Mouse (Mus musculus) MEL (cell line): ENCODE measurements around the gene Ehmt2.

Source experiments
- CHD1 ChIP-seq: IDR thresholded peaks from 2 replicates; pipeline ENCODE4 v1.6.1; 2012; ENCODE audit warnings: low read depth, mild to moderate bottlenecking, inconsistent platforms, low read length, improper control_type of control experiment
- CTCF ChIP-seq, 3 experiments: IDR thresholded peaks in 2 of 3; conservative IDR thresholded peaks in 1 of 3; 2 replicates each; pipeline ENCODE4 v1.5.1; 2011 to 2012; ENCODE audit warnings: low read length in 3 of 3, low read depth in 2 of 3, mild to moderate bottlenecking in 2 of 3, improper control_type of control experiment in 1 of 3, inconsistent platforms in 1 of 3, mixed read lengths in 1 of 3, moderate library complexity in 1 of 3; ENCODE audit not compliant: control insufficient read depth in 1 of 3, insufficient read depth in 1 of 3, poor library complexity in 1 of 3, severe bottlenecking in 1 of 3
- E2F4 ChIP-seq: IDR thresholded peaks from 2 replicates; pipeline ENCODE4 v1.6.1; 2011; ENCODE audit warnings: low read depth, low read length, improper control_type of control experiment, borderline replicate concordance
- GATA1 ChIP-seq: IDR thresholded peaks from 2 replicates; pipeline ENCODE4 v1.6.1; 2011; ENCODE audit warnings: low read depth, low read length, improper control_type of control experiment
- MXI1 ChIP-seq: IDR thresholded peaks from 2 replicates; pipeline ENCODE4 v1.6.1; 2011; ENCODE audit warnings: mild to moderate bottlenecking, low read depth, low read length, improper control_type of control experiment
- MYC ChIP-seq: IDR thresholded peaks from 2 replicates; pipeline ENCODE4 v1.6.1; 2011; ENCODE audit warnings: low read depth, mild to moderate bottlenecking, low read length, improper control_type of control experiment, moderate library complexity
- POLR2A ChIP-seq, 2 experiments: IDR thresholded peaks; 2 replicates each; pipeline ENCODE4 v1.6.1; 2011 to 2012; ENCODE audit warnings: low read length in 2 of 2, mild to moderate bottlenecking in 2 of 2, control low read depth in 1 of 2, improper control_type of control experiment in 1 of 2, low read depth in 1 of 2, moderate library complexity in 1 of 2; ENCODE audit not compliant: control insufficient read depth in 1 of 2, insufficient read depth in 1 of 2, poor library complexity in 1 of 2
- RAD21 ChIP-seq: IDR thresholded peaks from 2 replicates; pipeline ENCODE4 v1.6.1; 2011; ENCODE audit warnings: mild to moderate bottlenecking, low read depth, low read length, improper control_type of control experiment
- TCF12 ChIP-seq: IDR thresholded peaks from 2 replicates; pipeline ENCODE4 v1.6.1; 2014; ENCODE audit warnings: low read depth, mild to moderate bottlenecking, inconsistent platforms, low read length, improper control_type of control experiment, moderate library complexity
- USF1 ChIP-seq: IDR thresholded peaks from 2 replicates; pipeline ENCODE4 v1.6.1; 2014; ENCODE audit warnings: low read depth, mild to moderate bottlenecking, inconsistent platforms, low read length, improper control_type of control experiment, moderate library complexity
- USF2 ChIP-seq, 2 experiments: IDR thresholded peaks; 2 replicates each; pipeline ENCODE4 v1.6.1; 2011 to 2012; ENCODE audit warnings: improper control_type of control experiment in 2 of 2, low read length in 2 of 2, borderline replicate concordance in 1 of 2, inconsistent platforms in 1 of 2, low read depth in 1 of 2, mild to moderate bottlenecking in 1 of 2; ENCODE audit not compliant: insufficient read depth in 1 of 2

- no peak for TF ChIP-seq USF2 (IDR thresholded peaks at IDR 0.05; ENCODE audit: borderline replicate concordance in 1 of 2, insufficient read depth in 1 of 2, low read depth in 1 of 2, low read length in 2 of 2)
- no peak for TF ChIP-seq MXI1
- no peak for TF ChIP-seq E2F4
- no peak for TF ChIP-seq RAD21
- no peak for TF ChIP-seq MYC
- TF ChIP-seq POLR2A (IDR thresholded peaks at IDR 0.05; ENCODE audit: control insufficient read depth in 1 of 2, insufficient read depth in 1 of 2, low read depth in 1 of 2, low read length in 2 of 2, poor library complexity in 1 of 2) = no peak
- no peak for TF ChIP-seq TCF12
- TF ChIP-seq USF1 = no peak
- no peak for TF ChIP-seq CHD1
- TF ChIP-seq GATA1 = no peak
- TF ChIP-seq CTCF (IDR thresholded peaks at IDR 0.05 in 2 of 3, conservative IDR thresholded peaks at IDR 0.05 in 1 of 3; ENCODE audit: control insufficient read depth in 1 of 3, insufficient read depth in 1 of 3, low read depth in 2 of 3, low read length in 3 of 3, poor library complexity in 1 of 3, severe bottlenecking in 1 of 3) = no peak
Measured at GRCm38 (mm10) chr17:34862416-34863081, 35.7 kb upstream of the Ehmt2 start, which contains the start of gene Cfb.
